Mouse (Mus musculus) spleen, postnatal 14 days (tissue): Measurements from ENCODE around the gene Fshr.

Source experiments
- DNase-seq, 2 experiments: peaks; one replicate each; pipeline ENCODE4 v3.0.0; 2021 to 2022; ENCODE audit warnings: low spot score in 2 of 2

Gene Fshr

DNA sequence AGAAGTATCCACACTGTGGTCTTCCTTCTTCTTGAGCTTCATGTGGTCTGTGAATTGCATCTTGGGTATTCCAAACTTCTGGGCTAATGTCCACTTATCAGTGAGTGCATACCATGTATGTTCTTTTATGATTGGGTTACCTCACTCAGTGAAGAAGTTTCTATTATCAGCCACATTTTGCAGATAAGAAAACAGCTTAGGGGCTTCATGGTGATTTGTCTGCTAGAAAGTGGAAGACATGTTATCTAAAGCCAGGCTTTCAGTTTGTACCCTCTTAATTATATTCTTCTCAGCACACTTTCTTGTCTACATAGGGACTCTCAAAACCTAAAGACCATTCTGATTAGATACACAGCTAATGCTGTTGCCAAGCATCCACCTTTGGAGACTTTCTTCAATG, 165.8 kb downstream of the Fshr start:
- no peak for DNase-seq

DNA sequence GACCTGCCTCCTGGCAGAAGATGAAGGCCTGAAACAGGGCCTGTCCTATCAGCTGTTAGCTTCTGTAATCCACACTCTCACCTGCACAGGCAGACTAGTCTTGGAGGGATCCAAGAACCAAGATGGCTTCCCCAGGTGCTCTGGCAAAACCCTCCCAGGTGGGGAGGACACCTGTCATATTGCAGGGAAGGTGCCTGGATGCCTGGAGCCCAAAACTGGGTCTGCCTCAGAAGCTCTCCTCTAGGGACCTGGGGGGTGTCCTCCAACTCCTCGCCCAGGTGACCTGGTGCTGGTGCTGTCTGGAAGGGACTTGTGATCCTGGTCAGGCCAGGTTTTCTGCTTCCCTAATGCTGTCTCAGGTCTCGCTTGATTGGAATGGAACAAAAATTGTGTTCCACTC, 167.5 kb downstream of the Fshr start:
- DNase-seq = no peak

DNA sequence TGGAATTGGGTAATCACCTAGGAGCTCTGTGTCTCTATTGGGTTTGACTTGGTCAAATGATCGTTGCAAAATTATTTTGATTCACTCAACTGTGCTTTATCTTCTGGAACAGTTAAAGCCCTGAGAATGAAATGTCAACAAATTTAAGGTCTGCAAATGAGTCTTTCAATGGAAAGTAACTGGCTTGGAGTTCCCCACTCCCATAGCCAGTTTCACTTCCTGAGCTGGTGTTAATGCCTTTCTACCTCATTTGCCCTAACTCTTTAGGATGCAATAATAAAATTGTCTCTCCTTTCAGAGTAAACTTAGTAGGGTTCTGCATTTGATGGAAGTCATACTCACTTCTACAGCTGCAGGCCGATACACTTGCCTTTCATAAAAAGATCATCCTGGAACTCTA, 181.0 kb downstream of the Fshr start:
- DNase-seq = no peak

DNA sequence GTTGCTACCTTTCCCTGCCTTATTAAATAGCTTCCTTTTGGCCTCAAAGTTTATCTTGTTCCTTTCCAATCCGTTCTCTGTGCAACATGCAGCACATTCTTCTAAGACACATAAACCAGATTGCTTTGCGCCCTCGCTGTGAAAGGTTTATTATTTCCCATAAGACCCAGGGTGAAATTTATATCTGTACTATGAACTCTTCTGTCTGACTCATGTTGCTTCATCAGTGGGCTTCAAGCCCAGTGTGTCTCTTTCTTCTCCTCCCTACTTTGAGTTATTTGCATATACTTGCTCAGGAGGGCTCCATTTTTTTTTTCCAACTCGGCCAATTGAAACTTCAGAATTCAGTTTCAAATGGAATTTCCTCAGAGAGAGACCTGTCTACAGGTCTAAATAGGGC, 183.5 kb downstream of the Fshr start:
- DNase-seq = no peak

DNA sequence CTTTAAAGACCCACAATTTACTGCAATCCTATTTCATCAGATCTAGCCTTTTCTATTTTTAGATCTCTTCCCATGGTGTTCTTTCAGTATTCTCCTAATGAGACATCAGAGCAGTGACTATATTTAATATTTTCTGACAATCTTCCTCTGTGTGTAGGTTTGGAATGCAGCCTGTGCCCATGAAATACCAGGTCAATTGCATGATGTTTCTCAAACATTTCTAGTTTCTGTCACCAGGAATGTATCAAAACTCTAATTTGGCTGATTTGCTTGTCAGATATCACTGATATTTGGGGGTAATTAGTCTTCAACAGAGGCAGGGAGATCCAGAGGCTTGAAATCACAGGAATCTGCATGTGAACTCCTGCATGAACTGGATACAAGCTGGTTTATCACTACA, 186.8 kb downstream of the Fshr start:
- no peak for DNase-seq

DNA sequence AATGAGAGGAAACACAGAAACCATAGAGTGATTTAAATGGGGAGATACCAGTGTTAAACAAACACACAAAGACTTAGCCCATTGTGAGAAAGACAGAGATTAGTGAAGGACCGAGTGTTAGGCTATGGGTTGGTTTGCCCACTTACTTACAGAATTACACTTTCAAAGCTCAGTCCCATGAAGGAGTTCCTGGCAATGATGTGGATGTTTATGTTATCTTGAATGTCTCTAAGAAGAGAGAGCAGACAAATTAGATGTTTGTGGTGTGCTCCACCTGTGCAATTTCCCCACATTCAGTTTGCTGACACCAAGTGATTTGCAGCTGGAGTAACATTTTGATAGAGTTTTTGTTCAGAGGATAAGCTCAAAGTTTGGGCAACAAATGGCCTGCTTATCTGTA, 191.4 kb downstream of the Fshr start:
- DNase-seq = no peak

DNA sequence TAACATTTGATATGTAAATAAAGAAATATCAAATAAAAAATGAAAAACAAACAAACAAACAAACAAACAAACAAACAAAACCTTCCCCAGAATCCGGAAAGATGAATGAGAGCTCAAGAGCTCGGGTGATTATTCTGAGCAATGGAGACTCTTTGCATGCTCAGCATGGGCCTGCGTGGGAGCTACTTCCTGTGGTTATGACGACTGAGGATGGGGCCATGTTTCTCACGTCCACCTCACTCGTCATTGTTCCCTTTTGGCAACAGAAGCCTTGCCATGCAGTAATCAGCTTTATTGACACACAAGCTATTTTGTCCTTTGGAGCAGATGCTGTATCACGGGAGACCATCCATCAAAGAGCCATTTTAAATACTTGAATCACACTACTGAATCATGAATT, 191.8 kb downstream of the Fshr start:
- no peak for DNase-seq

DNA sequence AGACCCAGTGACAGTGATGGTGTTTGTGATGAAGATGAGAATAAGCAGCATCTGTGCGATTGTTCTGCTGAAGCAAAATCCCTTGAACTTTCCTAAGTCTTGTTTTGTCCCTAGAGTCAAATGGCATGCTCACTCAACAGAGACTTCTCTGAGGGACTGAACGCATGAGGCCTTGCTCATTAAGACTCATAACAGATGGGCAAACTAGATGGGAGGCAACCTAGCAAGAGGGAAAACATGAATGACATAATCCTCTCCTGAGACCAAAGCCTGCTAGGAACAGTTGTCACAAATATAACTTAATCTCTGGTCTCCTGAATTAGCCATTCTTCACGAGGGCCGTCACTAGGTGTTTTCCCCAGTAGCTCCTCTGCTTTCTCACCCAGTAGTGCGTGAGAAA, 194.5 kb downstream of the Fshr start:
- no peak for DNase-seq

DNA sequence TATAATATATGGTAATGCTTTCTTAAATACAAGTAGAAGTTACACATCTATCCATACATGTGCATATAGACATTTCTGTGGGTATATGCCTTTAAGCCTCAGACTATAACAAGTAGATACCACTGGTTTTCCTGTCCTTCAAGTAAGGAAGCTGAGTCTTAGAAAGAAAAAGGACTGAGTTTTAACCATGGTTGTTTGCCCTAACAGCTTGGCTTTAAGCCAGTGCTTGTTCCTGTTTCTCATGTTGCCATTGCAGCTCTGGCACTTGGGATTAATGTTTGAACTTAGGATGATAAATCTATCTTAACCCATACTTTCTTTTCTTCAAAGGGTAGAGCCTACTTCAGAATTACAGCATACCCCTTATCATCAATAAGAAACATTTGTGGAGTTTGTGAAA, 200.6 kb downstream of the Fshr start:
- no peak for DNase-seq

DNA sequence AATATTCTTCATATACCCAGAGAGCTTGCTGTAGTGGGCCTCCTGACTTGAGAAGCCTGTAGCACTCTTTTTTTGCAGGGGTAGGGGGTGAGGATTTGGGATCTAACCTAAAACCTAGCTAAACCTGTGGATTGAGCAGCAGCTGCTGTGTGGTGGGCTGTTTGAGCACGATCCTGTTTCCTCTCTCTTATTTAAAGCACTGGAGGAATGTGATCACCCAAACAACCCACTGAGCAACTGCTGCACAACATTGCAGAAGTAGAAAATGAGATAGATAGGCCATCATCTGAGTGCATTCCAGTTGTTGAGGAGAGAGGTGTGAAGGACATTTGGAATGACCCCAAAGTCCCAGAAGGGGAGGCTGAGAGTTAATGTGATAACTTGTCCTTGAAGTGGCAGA, 202.2 kb downstream of the Fshr start:
- no peak for DNase-seq

DNA sequence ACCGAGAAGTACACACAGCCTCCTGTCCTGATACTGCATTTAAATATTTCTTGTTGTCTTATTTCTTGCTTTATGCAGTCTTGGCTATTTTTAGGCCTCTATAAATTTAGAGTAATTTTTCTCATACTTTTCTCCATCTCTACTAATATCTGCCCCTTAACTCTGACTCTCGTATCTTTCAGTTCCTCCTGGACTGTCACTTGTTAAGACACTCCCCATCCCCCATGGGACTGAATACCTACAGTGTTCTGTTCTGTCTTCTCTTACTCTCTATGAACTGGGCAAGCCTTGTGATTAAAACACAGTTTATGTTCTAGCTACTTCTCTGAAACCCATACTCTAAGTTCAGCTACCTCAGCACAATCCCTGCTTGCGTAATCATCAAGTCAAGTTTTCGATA, 209.2 kb downstream of the Fshr start:
- no peak for DNase-seq

DNA sequence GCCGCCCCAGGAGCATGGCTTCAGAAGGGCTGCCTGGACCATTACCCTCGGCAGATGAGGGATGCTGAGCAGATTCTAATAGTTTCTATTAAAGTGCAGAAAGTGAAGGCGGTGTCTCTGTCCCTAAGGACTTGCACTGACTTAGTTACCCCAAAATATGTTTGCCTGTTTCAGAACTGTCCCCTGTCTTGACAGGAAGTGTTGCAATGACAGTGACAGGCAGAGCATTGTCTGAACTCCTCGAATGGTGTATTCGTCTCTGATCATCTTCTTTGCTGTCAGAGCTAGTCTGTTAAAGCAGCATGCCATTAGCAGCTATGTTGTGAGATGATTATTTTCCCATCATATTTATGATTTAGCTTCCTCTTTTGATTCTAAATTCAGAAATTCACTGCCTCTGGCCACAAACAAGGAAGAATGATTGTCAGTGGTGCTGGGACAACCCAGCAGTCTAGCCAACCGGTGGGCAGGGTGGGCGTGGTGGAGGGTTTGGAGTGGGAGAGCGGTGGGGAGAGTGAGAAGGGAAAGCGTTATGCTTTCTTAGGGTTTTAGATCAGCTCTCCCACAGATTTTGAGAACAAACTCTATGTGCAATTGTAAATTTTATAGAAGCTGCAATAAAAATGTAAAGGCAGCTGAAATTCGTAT, 219.6 kb downstream of the Fshr start:
- DNase-seq = no peak

DNA sequence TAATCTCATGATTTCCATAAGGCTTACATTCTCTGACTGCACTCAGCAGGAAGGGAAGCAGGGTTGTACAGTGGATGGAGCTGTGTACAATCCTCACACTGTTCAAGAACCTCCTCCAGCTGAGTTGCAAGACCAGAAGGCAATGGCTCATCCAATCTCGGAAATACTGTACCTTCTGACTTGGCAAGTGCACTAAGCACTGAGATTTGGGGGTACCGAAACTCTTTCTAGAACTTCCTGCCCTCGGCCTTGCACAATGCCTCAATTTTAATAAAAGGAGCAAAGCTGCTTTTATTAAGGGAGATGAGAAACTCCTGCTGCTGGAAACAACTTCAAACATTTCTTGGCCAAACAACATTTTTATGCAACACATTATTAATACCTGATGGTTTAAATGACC, 225.9 kb downstream of the Fshr start:
- no peak for DNase-seq

DNA sequence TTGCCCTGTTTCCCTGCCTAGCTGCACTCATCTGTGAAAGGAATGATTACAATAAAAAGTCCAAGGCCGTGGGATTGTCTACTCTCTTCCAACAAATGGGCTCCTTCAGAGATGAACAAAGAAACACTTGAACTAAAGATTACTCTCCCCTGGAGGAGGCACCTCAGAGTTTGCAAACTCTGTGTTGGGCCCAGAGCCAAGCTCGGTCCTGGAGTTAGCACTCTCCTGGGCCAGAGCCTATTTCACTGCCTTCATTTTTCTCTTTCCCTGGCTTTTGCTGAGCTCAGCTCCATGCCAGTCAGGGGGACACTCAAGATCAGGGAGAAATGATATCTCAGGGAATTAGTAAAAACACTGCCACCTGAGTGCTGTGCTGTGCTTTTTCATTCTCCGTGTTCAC, 234.4 kb downstream of the Fshr start:
- DNase-seq = no peak

DNA sequence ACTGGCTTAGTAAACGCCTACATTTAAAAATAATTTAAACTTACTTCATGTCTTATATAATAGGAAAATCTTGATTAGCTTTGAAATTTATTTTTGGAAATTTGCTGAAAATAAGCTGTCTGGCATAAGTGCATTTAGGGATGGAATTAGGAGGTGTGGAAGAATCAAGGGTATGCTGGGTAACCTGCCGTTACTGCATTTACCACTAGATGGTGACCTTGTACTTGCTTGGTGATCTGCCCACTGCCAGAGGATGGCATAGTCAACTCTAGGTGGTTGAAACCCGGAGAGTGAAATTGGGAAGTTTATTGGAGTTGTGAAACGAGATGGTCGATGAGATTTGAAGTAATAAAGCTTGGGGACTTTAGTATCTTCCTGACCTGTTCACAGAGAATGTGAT, 246.5 kb downstream of the Fshr start:
- DNase-seq = no peak

DNA sequence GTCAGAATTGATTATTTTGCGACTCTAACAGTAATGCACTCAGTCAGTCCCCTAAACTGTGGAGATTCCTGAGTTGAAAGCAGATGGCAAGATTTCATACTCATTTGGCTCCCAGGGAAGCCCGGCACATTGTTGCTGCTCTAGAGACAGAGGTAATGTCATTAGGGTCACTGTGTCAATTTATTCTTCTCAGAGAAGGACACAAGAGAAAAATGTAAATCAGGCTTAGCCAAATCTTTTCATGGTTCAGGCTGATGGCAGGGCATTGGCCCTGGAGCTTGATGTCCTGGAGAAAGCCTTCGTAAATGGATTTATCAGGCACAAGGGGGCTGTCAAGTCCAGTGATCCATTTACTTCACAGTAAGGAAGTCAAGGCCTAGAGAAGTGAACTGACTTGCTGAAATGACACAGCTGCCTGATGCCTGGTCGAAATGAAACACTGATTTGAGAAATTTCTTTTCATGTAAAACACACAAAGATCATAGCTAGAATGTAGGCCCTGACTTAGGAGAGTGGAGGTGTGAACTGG, 262.3 kb downstream of the Fshr start:
- no peak for DNase-seq

DNA sequence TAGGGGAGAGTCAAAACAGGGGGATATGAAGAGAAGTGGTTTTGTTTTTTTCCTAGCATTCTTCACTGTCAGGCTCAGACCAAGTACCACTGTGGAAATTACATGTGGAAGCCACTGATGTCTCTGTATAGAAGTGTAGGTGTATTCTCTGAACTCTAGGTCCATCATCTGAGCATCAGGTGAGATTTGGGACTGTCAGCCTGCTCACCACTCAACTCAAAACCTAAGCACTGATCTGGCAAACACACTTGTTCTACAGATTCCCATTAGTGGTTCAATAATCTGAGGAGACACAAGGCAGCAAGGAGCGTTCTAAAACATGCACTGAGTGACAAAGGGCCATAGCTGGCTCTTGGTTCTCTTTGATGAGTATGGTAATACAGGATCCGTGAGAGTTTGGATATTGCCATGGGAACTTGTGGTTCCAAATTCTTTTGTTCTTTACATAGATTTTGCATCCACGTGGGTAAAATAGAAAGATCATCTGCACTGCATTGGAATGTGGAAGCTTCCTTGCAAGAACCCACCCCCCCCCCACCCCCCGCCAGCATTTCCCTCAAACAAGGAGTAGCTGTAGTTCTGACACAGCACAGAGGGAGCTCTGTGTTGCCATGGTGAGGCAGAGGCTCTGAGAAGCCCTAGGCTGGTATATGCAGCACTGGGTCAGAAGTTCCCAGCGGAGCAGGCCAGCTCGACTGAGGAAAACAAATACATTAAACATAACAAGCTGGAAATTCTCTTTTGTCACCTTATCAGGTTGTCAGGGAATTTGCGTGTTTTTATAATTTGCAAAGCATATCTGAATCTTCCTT, 262.9 kb downstream of the Fshr start:
- no peak for DNase-seq

DNA sequence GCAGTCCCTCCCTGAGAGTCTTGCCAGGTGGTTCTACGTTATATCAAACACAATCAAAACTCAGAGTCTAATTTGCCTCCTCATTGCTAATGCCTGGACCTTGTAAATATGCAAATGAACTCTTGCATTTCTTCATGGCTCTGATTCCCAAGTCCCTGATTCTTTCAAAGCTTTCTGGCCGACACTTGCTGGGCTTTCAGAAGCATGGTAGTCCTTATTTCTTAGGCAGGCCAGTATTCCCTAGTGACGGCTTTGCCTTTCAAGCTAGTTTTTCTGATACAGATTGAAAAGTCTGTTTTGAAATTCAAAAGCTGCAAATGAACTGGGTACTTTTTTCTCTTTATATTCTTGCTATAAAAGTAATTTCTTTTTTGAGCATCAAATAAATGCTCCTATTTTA, 263.5 kb downstream of the Fshr start:
- DNase-seq = no peak
